In the genomic region with DNA sequence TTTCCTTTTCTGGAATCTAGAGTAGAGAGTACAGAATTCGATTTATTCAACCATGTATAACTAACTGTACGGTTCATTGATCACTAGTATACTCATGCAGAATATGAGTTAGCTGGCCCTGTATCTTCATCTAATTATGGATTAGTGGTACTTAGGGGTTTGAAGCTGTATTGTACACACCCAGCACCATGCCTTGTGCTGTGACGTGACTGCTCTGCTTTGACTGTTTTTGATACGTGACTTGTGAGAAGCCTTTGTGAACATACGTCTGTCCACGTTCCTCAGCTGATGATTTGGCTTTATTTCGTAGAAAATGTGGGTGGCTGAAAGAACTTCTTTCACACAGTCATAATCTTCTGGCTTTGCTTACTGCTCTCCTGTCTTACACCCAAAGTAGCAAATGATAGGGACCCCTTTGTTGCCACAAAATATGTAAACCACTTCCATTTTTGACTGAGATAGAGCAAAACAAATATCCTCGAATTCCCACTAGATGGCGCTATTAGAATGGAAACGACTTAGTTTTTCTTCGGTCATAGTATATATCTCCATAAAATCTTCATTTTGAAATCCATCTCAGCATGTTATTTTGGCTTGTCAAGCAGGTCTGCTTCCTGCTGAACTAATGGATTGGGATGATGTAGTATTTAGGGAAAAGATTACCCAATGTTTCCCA, we compare ENCODE assay signal across 8 mouse cellular contexts.
DNase-seq lines count a peak whose midpoint lies in the region; ATAC-seq and TF ChIP-seq lines count a peak whose summit lies in the region.

No protein-coding gene starts in this region.

- no peak for DNase-seq in left cerebral cortex, adult 2 months (ENCODE audit: extremely low spot score in 1 of 2, low spot score in 2 of 2)
- no peak for DNase-seq in left cerebral cortex, adult 18-20 months (ENCODE audit: low spot score in 2 of 2)
- peak; percentile 67 for DNase-seq in Muller cell, postnatal 12 days (ENCODE audit: inconsistent ontology term)
- peak; percentile 5 to 10 for DNase-seq in layer of hippocampus, adult 8-10 months (ENCODE audit: low spot score in 2 of 2)
- DNase-seq in spleen, postnatal 14 days (ENCODE audit: low spot score in 2 of 2) = no peak
- DNase-seq in adrenal gland, adult 2 months = no peak

- peak; percentile 77 for TF ChIP-seq CTCF in left cerebral cortex, adult 2 months (IDR thresholded peaks at IDR 0.05)

- no peaks in the 10 kb centered on the region for H3K36me3 ChIP-seq in embryonic facial prominence, embryonic 15.5 days
- no peaks in the 10 kb centered on the region for H3K36me3 ChIP-seq in neural tube, embryonic 15.5 days

- no peaks in the 10 kb centered on the region for H3K9me3 ChIP-seq in embryonic facial prominence, embryonic 15.5 days (replicated peaks)
- no peaks in the 10 kb centered on the region for H3K9me3 ChIP-seq in neural tube, embryonic 15.5 days (replicated peaks)

- no peak overlapping the region for H3K9ac ChIP-seq in embryonic facial prominence, embryonic 15.5 days
- H3K9ac ChIP-seq in neural tube, embryonic 15.5 days (replicated peaks) = no peak overlapping the region

- H3K4me3 ChIP-seq in left cerebral cortex, adult 2 months = peak overlapping the region; percentile 39
- 0 out of 2 replicates have a peak overlapping the region, but pooled peaks have one; percentile 20 for H3K4me3 ChIP-seq in embryonic facial prominence, embryonic 15.5 days (replicated peaks)
- peak overlapping the region; percentile 30 for H3K4me3 ChIP-seq in neural tube, embryonic 15.5 days (replicated peaks)

- peaks cover 12% of the 10 kb centered on the region for H3K4me1 ChIP-seq in embryonic facial prominence, embryonic 15.5 days
- peaks cover 13% of the 10 kb centered on the region for H3K4me1 ChIP-seq in neural tube, embryonic 15.5 days

- H3K27ac ChIP-seq in left cerebral cortex, adult 2 months = peak overlapping the region; percentile 84
- H3K27ac ChIP-seq in embryonic facial prominence, embryonic 15.5 days (replicated peaks) = no peak overlapping the region
- peak overlapping the region; percentile 58 for H3K27ac ChIP-seq in neural tube, embryonic 15.5 days (replicated peaks)

- peaks cover 5% of the 10 kb centered on the region; the same call in 1 of the 2 replicates for H3K27me3 ChIP-seq in embryonic facial prominence, embryonic 15.5 days
- H3K27me3 ChIP-seq in neural tube, embryonic 15.5 days (replicated peaks) = no peaks in the 10 kb centered on the region

- 37% methylated on average over 11 of the region's 11 CpGs for WGBS in embryonic facial prominence, embryonic 15.5 days
- WGBS in neural tube, embryonic 15.5 days = 41% methylated on average over 11 of the region's 11 CpGs

- H3K4me2 ChIP-seq in embryonic facial prominence, embryonic 15.5 days (replicated peaks) = peak overlapping the region; percentile 45; the same call in 1 of the 2 replicates
- peak overlapping the region; percentile 59 for H3K4me2 ChIP-seq in neural tube, embryonic 15.5 days

- intact Hi-C loops in left cerebral cortex, adult 2 months (cut with DNase I) = loop anchor here (1.0 to 10.0 kb wide), 6 partner anchors 504 to 1727 kb away; a partner anchor contains a TSS

- ATAC-seq in embryonic facial prominence, embryonic 15.5 days (ENCODE audit: insufficient number of reproducible peaks, low FRiP score, low TSS enrichment, low read depth) = no peak
- ATAC-seq in neural tube, embryonic 15.5 days (ENCODE audit: low FRiP score) = peak; percentile 72

Comparison
In these comparisons a context has a peak if more than half of its experiments do, and no peak if none do; other contexts are left out.
1. DNase-seq: peak in Muller cell, postnatal 12 days (single experiment) and layer of hippocampus, adult 8-10 months (2 of 2); none in left cerebral cortex, adult 2 months (0 of 2), left cerebral cortex, adult 18-20 months (0 of 2), spleen, postnatal 14 days (0 of 2) and adrenal gland, adult 2 months (single experiment).
2. Peak in every context shown above with its lines, with median percentiles within 50 percentile points of each other: H3K4me3 ChIP-seq.